Mouse (Mus musculus): ENCODE measurements around the gene She. TPM values are rescaled to one million over a fixed set of nuclear protein-coding genes. Genes with fewer than 3 reads are reported as not detected.

Gene She
- polyA plus RNA-seq, 1 experiment from 2014 or later: 3.1 TPM

DNA sequence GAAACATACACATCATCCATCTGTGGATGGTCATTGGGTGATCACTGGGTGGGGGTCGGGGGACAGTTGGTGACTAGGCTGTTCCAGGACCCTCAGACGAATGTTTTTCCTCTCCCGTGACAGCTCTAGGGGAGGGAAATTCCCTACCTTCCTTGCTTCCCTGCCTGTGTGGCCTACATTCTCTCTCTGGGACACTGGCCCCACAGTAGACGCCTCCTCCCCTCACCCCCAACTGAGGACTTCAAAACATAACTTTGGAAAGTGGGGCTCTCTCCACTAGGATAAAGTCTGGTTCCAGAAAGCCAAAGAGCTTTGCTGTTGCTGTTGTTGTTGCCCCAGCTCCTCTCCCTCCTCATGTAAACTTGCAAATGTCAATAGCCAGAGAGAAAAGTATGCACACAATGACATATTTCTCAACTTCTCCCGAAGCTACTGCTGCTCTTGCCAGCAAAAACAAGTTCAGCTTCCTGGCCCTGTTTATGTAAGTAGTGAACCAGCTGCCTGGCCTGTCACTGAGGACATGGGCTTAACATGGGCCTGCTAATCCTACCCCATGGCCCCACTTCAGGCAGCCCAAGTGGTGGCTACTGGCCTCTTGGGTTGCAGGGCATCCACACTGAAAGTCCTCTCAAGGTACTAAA lies 67.8 kb downstream of the She start:
- no peak overlapping the region for H3K9ac ChIP-seq (ENCODE audit: low read length)
- 70% methylated on average over 5 of the region's 5 CpGs for WGBS
- no peak overlapping the region for H3K4me2 ChIP-seq (ENCODE audit: low read depth, severe bottlenecking)
- no peaks in the 10 kb centered on the region for H3K27me3 ChIP-seq (ENCODE audit: control insufficient read depth, insufficient read depth, low read length)
- ATAC-seq (ENCODE audit: insufficient number of reproducible peaks, low FRiP score, low TSS enrichment, low read depth) (no peak), DNase-seq (ENCODE audit: low spot score) (no peak)
- no peak overlapping the region for H3K4me3 ChIP-seq (ENCODE audit: low read depth, low read length)
- no peak overlapping the region; the same call in 1 of the 2 replicates for H3K27ac ChIP-seq (replicated peaks; ENCODE audit: low read depth, low read length)
- H3K4me1 ChIP-seq (ENCODE audit: control insufficient read depth, insufficient read depth, low read length): no peaks in the 10 kb centered on the region
- H3K9me3 ChIP-seq (ENCODE audit: control insufficient read depth, low read length): no peaks in the 10 kb centered on the region
- H3K36me3 ChIP-seq (ENCODE audit: control insufficient read depth, insufficient read depth, low read length): no peaks in the 10 kb centered on the region

DNA sequence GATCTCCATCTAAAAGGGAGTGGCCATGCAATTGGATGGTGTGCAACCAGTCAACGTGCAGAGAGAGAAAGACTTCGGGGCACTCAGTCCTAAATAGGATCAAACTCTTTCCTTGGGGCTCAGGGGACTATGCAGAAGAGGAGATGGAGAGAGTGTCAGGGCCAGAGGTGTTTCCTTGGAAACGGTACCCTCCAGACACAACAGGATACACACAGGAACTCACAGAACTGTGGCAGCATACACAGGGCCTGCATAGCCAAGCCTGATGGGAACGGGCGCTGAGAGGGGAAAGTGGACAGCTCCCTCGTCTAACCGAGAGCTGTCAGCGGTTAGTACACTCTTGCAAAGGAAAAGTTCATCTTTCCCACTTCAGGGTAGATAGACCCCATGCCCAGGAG lies 68.3 kb downstream of the She start:
- Histone ChIP-seq H3K9ac (ENCODE audit: low read length) (no peak overlapping the region), H3K4me1 (ENCODE audit: control insufficient read depth, insufficient read depth, low read length) (no peaks in the 10 kb centered on the region), H3K4me2 (ENCODE audit: low read depth, severe bottlenecking) (no peak overlapping the region), H3K27ac (replicated peaks; ENCODE audit: low read depth, low read length) (no peak overlapping the region), H3K36me3 (ENCODE audit: control insufficient read depth, insufficient read depth, low read length) (no peaks in the 10 kb centered on the region), H3K27me3 (ENCODE audit: control insufficient read depth, insufficient read depth, low read length) (no peaks in the 10 kb centered on the region), H3K9me3 (ENCODE audit: control insufficient read depth, low read length) (no peaks in the 10 kb centered on the region), H3K4me3 (ENCODE audit: low read depth, low read length) (no peak overlapping the region)
- DNase-seq (ENCODE audit: low spot score) (no peak), ATAC-seq (ENCODE audit: insufficient number of reproducible peaks, low FRiP score, low TSS enrichment, low read depth) (no peak)
- WGBS: 68% methylated on average over 8 of the region's 8 CpGs

GRCm38 (mm10) chr3:89907846-89908245 lies 76.7 kb downstream of the She start:
- DNase-seq (ENCODE audit: low spot score) (no peak), ATAC-seq (ENCODE audit: insufficient number of reproducible peaks, low FRiP score, low TSS enrichment, low read depth) (no peak)
- Histone ChIP-seq H3K4me3 (ENCODE audit: low read depth, low read length) (no peak overlapping the region), H3K4me2 (ENCODE audit: low read depth, severe bottlenecking) (no peak overlapping the region), H3K9ac (ENCODE audit: low read length) (no peak overlapping the region), H3K4me1 (ENCODE audit: control insufficient read depth, insufficient read depth, low read length) (peaks cover 5% of the 10 kb centered on the region; the same call in 1 of the 2 replicates), H3K27me3 (ENCODE audit: control insufficient read depth, insufficient read depth, low read length) (peaks cover 9% of the 10 kb centered on the region), H3K27ac (replicated peaks; ENCODE audit: low read depth, low read length) (no peak overlapping the region), H3K36me3 (ENCODE audit: control insufficient read depth, insufficient read depth, low read length) (no peaks in the 10 kb centered on the region), H3K9me3 (ENCODE audit: control insufficient read depth, low read length) (no peaks in the 10 kb centered on the region)
- 85% methylated on average over 3 of the region's 3 CpGs for WGBS

Other genes starting within 250 kb of the She start
- 15.8 and 18.6 TPM in 2 replicates for gene Adar, start 116.3 kb upstream of the She start, polyA plus RNA-seq (2014; fragmentation: Nextera tagmentation; extraction: Ambion mirVana)
- 0.23 and 0.77 TPM in 2 replicates for gene Chrnb2, start 66.7 kb upstream of the She start, polyA plus RNA-seq (2014; fragmentation: Nextera tagmentation; extraction: Ambion mirVana)
- 23.5 and 24.5 TPM in 2 replicates for gene Ube2q1, start 57.8 kb upstream of the She start, polyA plus RNA-seq (2014; fragmentation: Nextera tagmentation; extraction: Ambion mirVana)
- 0.13 and 0.40 TPM in 2 replicates for gene Il6ra, start 81.8 kb downstream of the She start, polyA plus RNA-seq (2014; fragmentation: Nextera tagmentation; extraction: Ambion mirVana)
- gene Atp8b2, start 132.1 kb downstream of the She start, polyA plus RNA-seq (2014; fragmentation: Nextera tagmentation; extraction: Ambion mirVana): 12.8 and 14.9 TPM in 2 replicates
- 241 and 262 TPM in 2 replicates for gene Hax1, start 167.4 kb downstream of the She start, polyA plus RNA-seq (2014; fragmentation: Nextera tagmentation; extraction: Ambion mirVana)
- gene 4933434E20Rik, start 220.3 kb downstream of the She start, polyA plus RNA-seq (2014; fragmentation: Nextera tagmentation; extraction: Ambion mirVana): 160 and 175 TPM in 2 replicates
- gene Ubap2l, start 221.3 kb downstream of the She start, polyA plus RNA-seq (2014; fragmentation: Nextera tagmentation; extraction: Ambion mirVana): 238 and 289 TPM in 2 replicates
- gene Tpm3, start 241.3 kb downstream of the She start, polyA plus RNA-seq (2014; fragmentation: Nextera tagmentation; extraction: Ambion mirVana): 578 and 605 TPM in 2 replicates